Mouse (Mus musculus) brain, embryonic 14.5 days (tissue): ENCODE data around the gene Tmem19.

Experiments used
- CTCF ChIP-seq: fragments of 200-500 bp; IDR thresholded peaks from 2 replicates; pipeline ENCODE4 v1.5.1; 2012; ENCODE audit warnings: inconsistent platforms, mild to moderate bottlenecking, moderate library complexity, borderline replicate concordance; ENCODE audit not compliant: insufficient read depth, insufficient read length; ENCODE audit errors: extremely low read depth
- POLR2A ChIP-seq: fragments of 200-500 bp; IDR thresholded peaks from 2 replicates; pipeline ENCODE4 v1.6.1; 2012; ENCODE audit warnings: mild to moderate bottlenecking, inconsistent platforms, borderline replicate concordance; ENCODE audit not compliant: poor library complexity, insufficient read depth, insufficient read length, severe bottlenecking; ENCODE audit errors: extremely low read depth

- no peak for TF ChIP-seq CTCF
- TF ChIP-seq POLR2A, result no peak
Measured at GRCm38 (mm10) chr10:115355016-115355415, 7.3 kb downstream of the Tmem19 start.
